Mouse (Mus musculus) CH12F3 (cell line): Measurements from ENCODE around the gene Gja1.
"Not testable (repeated sequence)": the region's sequence is repeated elsewhere in the genome, so short reads cannot be mapped to it uniquely, and the experiment has no call there.

Experiments
- in situ Hi-C: fragments of 300-500 bp; cut with MboI; formaldehyde crosslinking; loops from 2 replicates; pipeline ENCODE4 v1.14.3; 2020; ENCODE audit warnings: low sequenced_read_pairs

Gene Gja1

GRCm38 (mm10) chr10:56377097-56377965, at the start of gene Gja1:
TSS of gene Gja1 (plus strand) at chr10:56377330.
- in situ Hi-C loops = no loop called here

DNA sequence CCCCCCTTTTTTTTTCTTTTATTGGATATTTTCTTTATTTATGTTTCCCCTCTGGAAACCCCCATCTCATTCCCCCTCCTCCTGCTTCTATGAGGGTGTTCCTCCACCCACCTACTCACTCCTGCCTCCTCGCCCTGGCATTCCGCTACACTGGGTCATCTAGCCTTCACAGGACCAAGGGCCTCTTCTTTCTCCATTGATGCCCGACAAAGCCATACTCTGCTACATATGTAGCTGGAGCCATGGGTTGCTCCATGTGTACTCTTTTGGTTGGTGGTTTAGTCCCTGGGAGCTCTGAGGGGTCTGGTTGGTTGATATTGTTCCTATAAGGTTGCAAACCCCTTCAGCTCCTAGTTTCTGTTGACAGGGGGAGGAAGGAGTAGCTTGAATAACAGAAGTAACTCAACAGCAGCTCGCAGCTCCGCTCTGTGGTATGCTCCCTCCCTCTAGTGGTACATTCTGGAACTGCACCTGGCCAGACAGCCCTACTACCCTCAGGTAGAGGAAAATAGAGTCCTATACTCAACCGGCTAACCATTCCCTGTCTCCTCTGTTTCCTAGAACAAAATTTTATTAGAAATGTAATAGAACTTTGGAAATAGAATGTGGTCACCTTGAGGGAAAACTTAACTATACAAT, 38.2 kb upstream of the Gja1 start:
- in situ Hi-C loops = no loop called here

- in situ Hi-C loops = loop anchor here (10.0 to 25.0 kb wide), 3 partner anchors 477 to 1102 kb away; no protein-coding TSS in a partner anchor
These were observed 16.7 kb upstream of the Gja1 start for GRCm38 (mm10) chr10:56360472-56360871.

- in situ Hi-C loops = loop anchor here (5.0 to 25.0 kb wide), 4 partner anchors 468 to 1093 kb away; no protein-coding TSS in a partner anchor
These were observed 8.1 kb upstream of the Gja1 start for GRCm38 (mm10) chr10:56369073-56369472.

GRCm38 (mm10) chr10:56373021-56373720, 4.0 kb upstream of the Gja1 start:
- in situ Hi-C loops = loop anchor here (25.0 kb wide), 2 partner anchors 464 to 1089 kb away; no protein-coding TSS in a partner anchor

- in situ Hi-C loops = loop anchor here (25.0 kb wide), 2 partner anchors 463 to 1088 kb away; no protein-coding TSS in a partner anchor
These were observed 3.0 kb upstream of the Gja1 start for GRCm38 (mm10) chr10:56374169-56374568.

GRCm38 (mm10) chr10:56375906-56376468, 1.1 kb upstream of the Gja1 start:
- in situ Hi-C loops = no loop called here

DNA sequence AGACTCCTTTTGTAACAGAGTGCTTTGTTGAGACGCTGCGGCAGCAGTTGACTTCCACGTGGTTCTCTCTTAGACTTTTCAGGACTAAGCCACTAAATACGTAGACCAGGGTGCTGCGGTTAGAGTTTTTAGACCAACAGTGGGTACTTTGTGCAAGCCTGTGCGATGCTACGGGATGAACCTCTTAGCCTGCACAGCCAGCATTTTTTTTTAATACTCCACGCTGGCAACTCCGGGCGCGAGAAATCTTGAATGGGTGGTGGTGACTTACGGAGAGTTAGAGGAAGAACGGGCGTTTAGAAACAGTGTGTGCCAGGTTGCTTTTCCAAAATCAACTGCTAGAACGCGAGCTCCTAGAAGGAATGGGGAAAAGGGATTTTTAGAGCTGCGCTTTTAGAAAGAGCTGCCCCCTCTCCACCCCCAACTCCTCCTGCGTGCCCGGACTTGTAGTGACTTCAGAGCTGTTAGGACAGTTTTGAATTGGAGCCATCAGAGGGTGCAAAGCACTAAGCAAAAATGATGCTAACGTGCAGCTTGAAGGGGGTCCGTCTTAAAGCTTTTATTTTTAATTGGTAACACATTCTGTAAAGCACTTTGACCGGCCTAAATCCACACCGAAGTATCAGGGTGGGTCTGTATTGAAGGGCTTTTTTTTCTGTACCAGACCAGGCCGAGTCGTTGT, 977 bp downstream of the Gja1 start:
- in situ Hi-C loops = no loop called here

DNA sequence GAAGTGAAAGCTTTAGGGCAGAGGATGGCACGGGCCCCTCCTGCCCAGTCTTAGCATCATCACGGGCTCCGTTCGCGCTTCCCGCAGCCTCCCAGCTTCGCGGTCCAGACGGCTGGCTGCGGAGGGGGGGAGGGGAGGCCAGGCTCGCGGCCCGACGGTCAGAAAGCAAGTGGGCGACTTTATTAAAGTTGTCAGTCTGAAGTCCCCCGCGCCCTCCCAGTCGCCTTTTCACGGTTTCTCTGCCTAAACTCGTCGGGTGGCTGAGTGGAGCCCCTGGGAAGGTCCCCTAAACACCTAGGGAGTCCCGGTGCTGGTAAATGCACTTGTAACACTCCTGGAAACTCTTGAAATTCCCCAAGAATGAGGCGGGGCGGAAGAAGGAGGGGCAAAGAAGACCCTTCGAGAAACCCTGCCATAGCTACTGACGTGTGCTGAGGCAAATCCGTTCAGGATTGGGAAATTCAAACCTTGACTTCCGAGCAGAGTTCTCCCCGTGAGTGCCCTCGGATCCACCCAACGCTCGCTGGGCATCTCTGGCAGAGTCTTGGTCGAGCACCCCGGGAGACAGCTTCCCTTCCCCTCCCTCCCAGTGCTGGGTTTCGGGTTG, 1.6 kb downstream of the Gja1 start:
- in situ Hi-C loops = no loop called here

DNA sequence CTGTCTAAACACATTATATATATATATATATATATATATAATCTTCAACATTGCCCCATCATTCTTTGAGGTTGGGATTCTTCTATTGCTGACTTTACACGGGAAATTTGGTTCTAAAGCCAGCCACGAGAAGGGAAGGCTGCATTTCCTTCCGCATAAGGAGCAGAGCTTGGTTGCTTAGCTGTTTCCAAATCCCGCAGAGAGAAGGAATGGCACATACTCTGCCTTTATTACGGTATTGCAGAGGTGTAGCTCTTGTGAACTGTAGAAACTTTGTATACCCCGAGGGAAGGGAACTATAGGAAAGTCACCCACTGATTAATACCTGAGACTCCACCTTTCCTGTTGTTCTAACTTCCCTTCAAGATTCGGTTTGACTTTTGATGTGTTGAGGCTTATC, 2.6 kb downstream of the Gja1 start:
- in situ Hi-C loops = no loop called here

GRCm38 (mm10) chr10:56385195-56386109, 8.3 kb downstream of the Gja1 start:
- in situ Hi-C loops = no loop called here

- in situ Hi-C loops = no loop called here
These were observed 16.1 kb downstream of the Gja1 start for GRCm38 (mm10) chr10:56393095-56393784.

GRCm38 (mm10) chr10:56393815-56394417, 16.8 kb downstream of the Gja1 start:
- in situ Hi-C loops = not testable (repeated sequence)

GRCm38 (mm10) chr10:56397875-56398274, 20.7 kb downstream of the Gja1 start:
- in situ Hi-C loops = no loop called here

- in situ Hi-C loops = no loop called here
These were observed 21.2 kb downstream of the Gja1 start for GRCm38 (mm10) chr10:56398310-56398709.

DNA sequence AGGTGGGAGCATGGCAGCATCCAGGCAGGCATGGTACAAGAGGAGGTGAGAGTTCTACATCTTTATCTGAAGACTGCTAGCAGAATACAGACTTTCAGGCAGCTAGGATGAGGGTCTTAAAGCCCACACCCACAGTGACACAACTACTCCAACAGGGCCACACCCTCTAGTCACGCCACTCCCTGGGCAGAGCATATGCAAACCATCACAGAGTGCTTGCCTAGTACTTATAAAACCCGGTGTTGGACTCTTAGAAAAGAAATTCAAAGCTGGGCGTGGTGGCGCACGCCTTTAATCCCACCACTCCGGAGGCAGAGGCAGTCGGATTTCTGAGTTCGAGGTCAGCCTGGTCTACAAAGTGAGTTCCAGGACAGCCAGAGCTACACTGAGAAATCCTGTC, 24.3 kb downstream of the Gja1 start:
- in situ Hi-C loops = not testable (repeated sequence)

GRCm38 (mm10) chr10:56405934-56406333, 28.8 kb downstream of the Gja1 start:
- in situ Hi-C loops = no loop called here
